Mouse (Mus musculus): ENCODE data around the gene Rragc. TPM values are rescaled to one million over a fixed set of nuclear protein-coding genes. Genes with fewer than 3 reads are reported as not detected.
"Not testable (repeated sequence)": the region's sequence is repeated elsewhere in the genome, so short reads cannot be mapped to it uniquely, and the experiment has no call there.

Rragc gene
- total and polyA plus RNA-seq, 2 experiments from 2014 or later, result 42.3 to 49.1 TPM

DNA sequence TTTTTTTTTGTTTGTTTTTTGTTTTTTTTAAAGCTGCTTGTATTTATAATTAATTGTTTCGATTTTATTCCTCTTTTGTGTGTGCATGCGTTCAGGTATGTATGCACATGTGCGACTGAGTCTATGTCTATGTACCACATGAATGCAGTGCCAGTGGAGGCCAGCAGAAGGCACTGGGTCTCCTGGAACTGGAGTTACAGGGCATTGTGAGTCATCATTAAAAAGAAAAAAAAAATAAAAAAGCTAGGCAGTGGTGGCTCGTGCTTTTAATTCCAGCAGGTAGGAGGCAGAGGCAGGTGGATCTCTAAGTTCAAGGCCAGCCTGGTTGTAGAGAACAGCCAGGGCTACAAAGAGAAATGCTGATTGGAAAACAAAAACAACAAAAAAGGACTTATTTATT, 12.7 kb downstream of the Rragc start:
- no peaks in the 10 kb centered on the region for H3K4me1 ChIP-seq (ENCODE audit: insufficient read depth, low read length)
- DNase-seq (ENCODE audit: low spot score) (no peak), ATAC-seq (no peak)
- no peak overlapping the region for H3K4me2 ChIP-seq (ENCODE audit: low read depth, low read length)
- no peak for TF ChIP-seq CTCF (IDR thresholded peaks at IDR 0.05; ENCODE audit: low read depth)
- H3K9ac ChIP-seq (replicated peaks; ENCODE audit: low read length), result no peak overlapping the region
- peaks cover 58% of the 10 kb centered on the region for H3K36me3 ChIP-seq (ENCODE audit: insufficient read depth, low read length)
- no peaks in the 10 kb centered on the region for H3K27me3 ChIP-seq (ENCODE audit: insufficient read depth, low read length)
- WGBS, result 93% methylated on average over 4 of the region's 4 CpGs
- H3K27ac ChIP-seq, result no peak overlapping the region
- no peaks in the 10 kb centered on the region for H3K9me3 ChIP-seq (ENCODE audit: low read length)
- no peak overlapping the region for H3K4me3 ChIP-seq (ENCODE audit: low read length)

DNA sequence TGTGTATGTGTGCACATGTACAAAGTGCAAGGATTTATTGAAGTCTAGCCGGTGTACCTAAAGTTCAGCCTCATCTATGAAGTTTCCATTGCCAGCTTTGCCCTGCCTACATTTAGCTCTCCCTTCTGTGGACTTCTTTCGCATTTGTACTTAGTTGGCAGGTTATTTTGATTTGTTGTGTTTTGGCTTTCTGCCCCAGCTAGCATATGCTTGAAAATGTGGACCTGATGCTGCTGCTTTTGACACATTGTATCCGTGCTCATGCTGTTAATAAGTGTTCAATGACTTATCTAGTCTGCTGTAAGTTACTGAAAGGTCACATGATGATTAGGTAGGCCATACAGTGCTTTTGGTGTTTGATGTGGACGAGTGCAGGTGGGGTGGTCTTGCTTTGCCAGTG, 17.1 kb downstream of the Rragc start:
- Histone ChIP-seq H3K4me2 (ENCODE audit: low read depth, low read length) (no peak overlapping the region), H3K9me3 (ENCODE audit: low read length) (no peaks in the 10 kb centered on the region), H3K27me3 (ENCODE audit: insufficient read depth, low read length) (no peaks in the 10 kb centered on the region), H3K36me3 (ENCODE audit: insufficient read depth, low read length) (peaks cover 52% of the 10 kb centered on the region), H3K9ac (replicated peaks; ENCODE audit: low read length) (no peak overlapping the region), H3K27ac (no peak overlapping the region), H3K4me3 (ENCODE audit: low read length) (no peak overlapping the region), H3K4me1 (ENCODE audit: insufficient read depth, low read length) (no peaks in the 10 kb centered on the region)
- 85% methylated on average over 4 of the region's 4 CpGs for WGBS
- ATAC-seq (no peak), DNase-seq (ENCODE audit: low spot score) (no peak)
- TF ChIP-seq CTCF (IDR thresholded peaks at IDR 0.05; ENCODE audit: low read depth), result no peak

DNA sequence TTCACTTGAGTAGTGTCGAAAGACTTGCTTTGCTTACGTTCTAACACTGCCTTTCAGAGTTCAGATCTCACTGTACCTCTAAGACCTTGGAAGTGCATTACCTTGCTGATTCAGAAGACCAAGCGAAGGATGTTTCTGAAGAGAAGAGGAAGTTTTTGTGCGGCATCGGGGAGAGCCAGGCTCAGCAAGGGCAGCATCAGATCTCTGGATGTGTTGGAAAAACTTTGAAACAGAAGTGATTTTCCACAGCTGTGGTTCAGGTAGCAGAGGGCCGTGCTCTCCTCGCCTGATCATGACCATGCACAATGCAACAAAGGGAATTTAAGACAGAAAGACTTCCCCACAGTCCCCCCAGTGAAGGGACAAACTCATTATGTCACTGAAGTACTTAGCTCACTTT, 18.8 kb downstream of the Rragc start:
- no peak overlapping the region for H3K27ac ChIP-seq
- WGBS, result 94% methylated on average over 7 of the region's 7 CpGs
- no peak overlapping the region for H3K9ac ChIP-seq (replicated peaks; ENCODE audit: low read length)
- no peaks in the 10 kb centered on the region for H3K9me3 ChIP-seq (ENCODE audit: low read length)
- no peak overlapping the region for H3K4me2 ChIP-seq (ENCODE audit: low read depth, low read length)
- no peaks in the 10 kb centered on the region for H3K4me1 ChIP-seq (ENCODE audit: insufficient read depth, low read length)
- H3K27me3 ChIP-seq (ENCODE audit: insufficient read depth, low read length), result no peaks in the 10 kb centered on the region
- DNase-seq (ENCODE audit: low spot score) (no peak), ATAC-seq (no peak)
- no peak for TF ChIP-seq CTCF (IDR thresholded peaks at IDR 0.05; ENCODE audit: low read depth)
- H3K4me3 ChIP-seq (ENCODE audit: low read length), result no peak overlapping the region
- H3K36me3 ChIP-seq (ENCODE audit: insufficient read depth, low read length), result peaks cover 46% of the 10 kb centered on the region

DNA sequence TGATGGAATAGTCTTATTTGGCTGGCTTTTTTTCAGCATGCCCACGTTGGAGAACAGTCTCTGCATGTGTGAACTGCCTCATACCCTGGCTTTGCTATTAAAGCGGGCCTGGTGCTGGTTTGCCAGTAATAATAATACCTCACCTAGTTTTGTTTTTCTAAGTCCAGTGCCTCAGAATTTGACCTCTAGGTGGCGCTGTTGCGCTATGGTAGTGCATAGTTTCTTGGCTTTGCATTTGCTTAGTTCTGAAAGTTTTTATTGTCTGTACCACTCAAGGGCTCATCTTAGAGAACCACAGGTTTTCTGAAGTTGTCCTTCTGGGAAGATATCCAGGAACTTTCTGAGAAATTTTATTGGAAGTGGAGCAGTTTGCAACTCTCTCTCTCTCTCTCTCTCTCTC, 22.6 kb downstream of the Rragc start:
- peaks cover 23% of the 10 kb centered on the region for H3K36me3 ChIP-seq (ENCODE audit: insufficient read depth, low read length)
- H3K27ac ChIP-seq, result no peak overlapping the region
- WGBS, result 5% methylated on average over 4 of the region's 4 CpGs
- no peak overlapping the region for H3K4me3 ChIP-seq (ENCODE audit: low read length)
- H3K4me1 ChIP-seq (ENCODE audit: insufficient read depth, low read length), result no peaks in the 10 kb centered on the region
- no peak for ATAC-seq
- no peak overlapping the region for H3K4me2 ChIP-seq (ENCODE audit: low read depth, low read length)
- no peaks in the 10 kb centered on the region for H3K27me3 ChIP-seq (ENCODE audit: insufficient read depth, low read length)
- no peaks in the 10 kb centered on the region for H3K9me3 ChIP-seq (ENCODE audit: low read length)
- peak; percentile 90 for TF ChIP-seq CTCF (IDR thresholded peaks at IDR 0.05; ENCODE audit: low read depth)
- DNase-seq (ENCODE audit: low spot score), result peak; percentile 92
- no peak overlapping the region for H3K9ac ChIP-seq (replicated peaks; ENCODE audit: low read length)

DNA sequence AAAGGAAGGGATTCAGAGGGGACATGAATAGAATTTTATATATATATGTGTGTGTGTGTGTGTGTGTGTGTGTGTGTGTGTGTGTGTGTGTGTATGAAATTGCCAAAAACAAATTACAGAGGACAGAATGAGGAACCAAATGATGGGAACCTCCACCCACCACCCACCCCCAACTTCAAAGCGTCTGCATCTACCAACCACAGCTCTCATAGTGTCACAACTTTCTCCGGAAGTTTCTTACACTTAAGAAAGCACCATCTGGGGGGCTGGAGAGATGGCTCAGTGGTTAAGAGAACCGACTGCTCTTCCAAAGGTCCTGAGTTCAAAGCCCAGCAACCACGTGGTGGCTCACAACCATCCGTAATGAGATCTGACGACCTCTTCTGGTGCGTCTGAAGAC, 23.6 kb downstream of the Rragc start:
- not testable (repeated sequence) for H3K4me2 ChIP-seq (ENCODE audit: low read depth, low read length); H3K4me1 ChIP-seq (ENCODE audit: insufficient read depth, low read length); ATAC-seq; DNase-seq (ENCODE audit: low spot score); H3K27ac ChIP-seq; H3K9ac ChIP-seq (replicated peaks; ENCODE audit: low read length); H3K27me3 ChIP-seq (ENCODE audit: insufficient read depth, low read length); H3K9me3 ChIP-seq (ENCODE audit: low read length); H3K4me3 ChIP-seq (ENCODE audit: low read length)
- peaks cover 14% of the 10 kb centered on the region for H3K36me3 ChIP-seq (ENCODE audit: insufficient read depth, low read length)
- WGBS, result 77% methylated on average over 7 of the region's 7 CpGs

DNA sequence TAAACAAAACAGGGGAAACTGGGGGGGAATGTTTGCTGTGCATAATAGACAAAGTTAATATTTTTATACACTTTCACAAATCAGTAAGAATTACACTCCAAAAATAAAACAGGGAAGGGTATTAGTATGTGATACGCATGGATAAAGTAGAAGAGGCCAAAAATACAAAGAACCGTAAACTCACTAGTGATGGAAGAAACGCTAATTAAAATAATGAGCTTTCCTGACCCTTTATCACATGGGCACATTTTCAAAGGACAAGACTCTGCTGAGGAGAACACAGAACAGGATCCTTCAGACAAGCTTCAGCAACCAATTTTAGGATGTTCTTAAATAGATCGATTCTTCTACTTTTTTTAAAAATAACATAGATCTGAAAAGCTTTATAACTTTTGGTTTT, 29.5 kb downstream of the Rragc start:
- Histone ChIP-seq H3K36me3 (ENCODE audit: insufficient read depth, low read length) (no peaks in the 10 kb centered on the region), H3K27me3 (ENCODE audit: insufficient read depth, low read length) (no peaks in the 10 kb centered on the region), H3K4me3 (ENCODE audit: low read length) (no peak overlapping the region), H3K27ac (no peak overlapping the region), H3K4me2 (ENCODE audit: low read depth, low read length) (no peak overlapping the region), H3K9me3 (ENCODE audit: low read length) (no peaks in the 10 kb centered on the region), H3K4me1 (ENCODE audit: insufficient read depth, low read length) (no peaks in the 10 kb centered on the region), H3K9ac (replicated peaks; ENCODE audit: low read length) (no peak overlapping the region)
- no peak for ATAC-seq
- no peak for DNase-seq (ENCODE audit: low spot score)
- WGBS, result 83% methylated on average over 4 of the region's 4 CpGs
- TF ChIP-seq CTCF (IDR thresholded peaks at IDR 0.05; ENCODE audit: low read depth), result no peak

DNA sequence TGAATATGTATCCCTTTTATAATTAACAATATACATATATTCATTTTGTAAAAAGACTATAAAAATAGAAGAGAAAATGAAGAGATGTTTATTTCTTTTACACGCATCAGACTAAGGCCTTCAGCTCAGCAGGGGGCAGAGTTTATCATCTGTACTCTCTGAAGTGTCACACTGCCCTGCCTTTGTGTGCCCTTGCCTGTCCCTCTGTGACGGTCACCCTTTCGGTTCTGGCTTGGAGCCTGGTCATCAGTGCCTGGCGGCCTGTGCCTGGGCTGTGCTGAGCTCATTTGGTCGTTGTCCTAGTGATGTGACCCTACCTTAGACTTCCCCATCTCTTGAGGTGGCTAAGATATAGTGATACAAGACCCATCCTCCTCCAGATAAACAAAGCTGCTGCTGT, 29.9 kb downstream of the Rragc start:
- H3K27me3 ChIP-seq (ENCODE audit: insufficient read depth, low read length), result no peaks in the 10 kb centered on the region
- H3K9ac ChIP-seq (replicated peaks; ENCODE audit: low read length), result no peak overlapping the region
- no peak overlapping the region for H3K27ac ChIP-seq
- no peak for ATAC-seq
- H3K4me1 ChIP-seq (ENCODE audit: insufficient read depth, low read length), result no peaks in the 10 kb centered on the region
- H3K9me3 ChIP-seq (ENCODE audit: low read length), result no peaks in the 10 kb centered on the region
- no peak overlapping the region for H3K4me3 ChIP-seq (ENCODE audit: low read length)
- WGBS, result 50% methylated on average over 5 of the region's 5 CpGs
- H3K4me2 ChIP-seq (ENCODE audit: low read depth, low read length), result no peak overlapping the region
- no peaks in the 10 kb centered on the region for H3K36me3 ChIP-seq (ENCODE audit: insufficient read depth, low read length)
- no peak for DNase-seq (ENCODE audit: low spot score)
- no peak for TF ChIP-seq CTCF (IDR thresholded peaks at IDR 0.05; ENCODE audit: low read depth)

Measured in hindbrain, postnatal 0 days (tissue).